Mouse (Mus musculus): ENCODE data around the gene Grm7. TPM values are rescaled to one million over a fixed set of nuclear protein-coding genes. Genes with fewer than 3 reads are reported as not detected.
A peak's percentile ranks its signal among the peaks of the same experiment; 100 is the strongest.

Grm7 gene
- polyA plus RNA-seq, 1 experiment from 2014 or later, result 0.11 TPM

DNA sequence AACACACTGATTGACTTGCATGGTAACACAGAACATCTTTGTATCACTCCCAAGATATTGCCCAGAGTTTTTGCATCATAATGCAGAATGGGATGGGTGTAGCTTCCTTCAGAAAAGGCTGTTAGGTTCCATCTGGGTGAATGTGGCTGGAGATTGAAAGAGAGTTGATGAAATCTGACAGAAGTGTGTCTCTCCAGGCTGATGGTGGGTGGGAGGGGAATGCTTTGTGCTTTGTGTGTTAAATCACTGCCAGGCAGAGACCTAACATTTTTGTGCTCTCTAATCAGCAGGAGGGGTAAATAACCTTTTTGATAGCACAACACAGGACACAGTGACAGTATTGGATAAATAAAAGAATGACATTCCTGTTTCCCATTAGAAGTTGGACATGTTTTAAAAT, 840.7 kb downstream of the Grm7 start:
- no peak overlapping the region for H3K9ac ChIP-seq (ENCODE audit: low read length)
- H3K27me3 ChIP-seq (ENCODE audit: control insufficient read depth, insufficient read depth, low read depth, low read length), result no peaks in the 10 kb centered on the region
- H3K36me3 ChIP-seq (ENCODE audit: control insufficient read depth, insufficient read depth, low read length), result no peaks in the 10 kb centered on the region
- H3K9me3 ChIP-seq (ENCODE audit: control insufficient read depth, low read length), result no peaks in the 10 kb centered on the region
- no peak overlapping the region for H3K4me2 ChIP-seq (ENCODE audit: low read depth, low read length)
- no peak overlapping the region for H3K27ac ChIP-seq (ENCODE audit: low read length)
- H3K4me1 ChIP-seq (replicated peaks; ENCODE audit: control insufficient read depth, insufficient read depth, low read length), result no peaks in the 10 kb centered on the region
- no peak overlapping the region for H3K4me3 ChIP-seq (ENCODE audit: low read length)
- no peak for ATAC-seq (ENCODE audit: low read depth)

DNA sequence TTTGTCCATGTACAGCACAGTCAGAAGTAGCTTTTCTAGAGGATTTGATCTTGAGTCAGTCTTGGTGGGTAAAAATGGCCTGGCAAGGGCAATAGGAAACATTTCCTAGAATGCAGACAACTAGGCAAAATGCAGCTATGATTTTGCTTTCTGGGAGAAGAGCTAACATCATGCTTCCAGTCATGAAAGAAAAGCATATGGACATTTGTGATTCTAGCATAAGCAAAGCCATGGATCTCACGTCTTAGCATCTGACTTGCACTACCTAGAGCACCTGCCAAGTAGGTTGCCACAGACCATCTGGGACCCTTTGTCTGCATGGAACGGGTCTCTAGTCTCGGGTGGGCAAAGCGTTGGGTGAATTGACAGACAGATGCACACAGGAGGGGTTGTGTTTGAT, 842.2 kb downstream of the Grm7 start:
- H3K36me3 ChIP-seq (ENCODE audit: control insufficient read depth, insufficient read depth, low read length), result no peaks in the 10 kb centered on the region
- no peaks in the 10 kb centered on the region for H3K27me3 ChIP-seq (ENCODE audit: control insufficient read depth, insufficient read depth, low read depth, low read length)
- no peaks in the 10 kb centered on the region for H3K4me1 ChIP-seq (replicated peaks; ENCODE audit: control insufficient read depth, insufficient read depth, low read length)
- no peaks in the 10 kb centered on the region for H3K9me3 ChIP-seq (ENCODE audit: control insufficient read depth, low read length)
- no peak overlapping the region for H3K4me3 ChIP-seq (ENCODE audit: low read length)
- H3K9ac ChIP-seq (ENCODE audit: low read length), result no peak overlapping the region
- WGBS, result 82% methylated on average over 4 of the region's 4 CpGs
- H3K4me2 ChIP-seq (ENCODE audit: low read depth, low read length), result no peak overlapping the region
- H3K27ac ChIP-seq (ENCODE audit: low read length), result no peak overlapping the region
- ATAC-seq (ENCODE audit: low read depth), result no peak

GRCm38 (mm10) chr6:111492166-111492565, 846.8 kb downstream of the Grm7 start:
- Histone ChIP-seq H3K4me3 (ENCODE audit: low read length) (no peak overlapping the region), H3K4me2 (ENCODE audit: low read depth, low read length) (no peak overlapping the region), H3K9me3 (ENCODE audit: control insufficient read depth, low read length) (no peaks in the 10 kb centered on the region), H3K27ac (ENCODE audit: low read length) (no peak overlapping the region), H3K4me1 (replicated peaks; ENCODE audit: control insufficient read depth, insufficient read depth, low read length) (no peaks in the 10 kb centered on the region), H3K36me3 (ENCODE audit: control insufficient read depth, insufficient read depth, low read length) (no peaks in the 10 kb centered on the region), H3K9ac (ENCODE audit: low read length) (no peak overlapping the region), H3K27me3 (ENCODE audit: control insufficient read depth, insufficient read depth, low read depth, low read length) (no peaks in the 10 kb centered on the region)
- no peak for ATAC-seq (ENCODE audit: low read depth)

GRCm38 (mm10) chr6:111499542-111499941, 854.2 kb downstream of the Grm7 start:
- Histone ChIP-seq H3K4me1 (replicated peaks; ENCODE audit: control insufficient read depth, insufficient read depth, low read length) (no peaks in the 10 kb centered on the region), H3K4me2 (ENCODE audit: low read depth, low read length) (no peak overlapping the region), H3K27ac (ENCODE audit: low read length) (no peak overlapping the region), H3K27me3 (ENCODE audit: control insufficient read depth, insufficient read depth, low read depth, low read length) (no peaks in the 10 kb centered on the region), H3K4me3 (ENCODE audit: low read length) (no peak overlapping the region), H3K36me3 (ENCODE audit: control insufficient read depth, insufficient read depth, low read length) (no peaks in the 10 kb centered on the region), H3K9ac (ENCODE audit: low read length) (no peak overlapping the region), H3K9me3 (ENCODE audit: control insufficient read depth, low read length) (no peaks in the 10 kb centered on the region)
- WGBS, result 65% methylated on average over 5 of the region's 5 CpGs
- ATAC-seq (ENCODE audit: low read depth), result no peak

DNA sequence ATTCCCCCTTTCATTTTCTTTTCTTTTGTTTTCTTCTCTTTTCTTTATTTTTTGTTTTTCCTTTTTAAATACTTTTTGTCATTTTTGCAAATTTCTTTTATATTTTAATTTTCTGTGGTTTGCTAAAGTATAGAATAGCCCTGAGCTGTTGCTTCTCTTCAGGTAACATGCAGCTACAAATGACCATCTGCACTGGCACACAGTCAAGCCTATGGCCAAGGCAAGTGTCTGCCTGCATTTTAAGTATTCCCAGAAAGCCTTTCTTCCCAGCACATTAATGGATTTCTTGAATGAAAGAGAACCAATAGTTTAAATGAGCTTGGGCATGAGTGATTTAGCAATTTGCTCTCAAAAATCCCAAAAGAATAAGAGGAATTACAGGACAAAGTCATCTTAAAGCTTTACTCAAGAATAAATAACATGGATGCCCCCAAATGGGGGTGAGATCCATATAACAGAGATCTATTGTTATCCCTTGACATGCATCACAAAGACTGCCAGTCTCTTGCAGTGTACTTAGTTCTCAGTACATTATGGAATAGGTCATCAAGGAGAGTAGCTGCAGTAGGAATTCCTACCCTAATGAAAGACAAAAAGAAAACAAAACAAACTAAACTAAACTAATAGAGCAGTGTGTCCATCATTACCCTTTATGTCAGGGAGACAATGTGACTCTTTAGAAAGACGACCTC, 865.5 kb downstream of the Grm7 start:
- Histone ChIP-seq H3K27me3 (ENCODE audit: control insufficient read depth, insufficient read depth, low read depth, low read length) (no peaks in the 10 kb centered on the region), H3K4me1 (replicated peaks; ENCODE audit: control insufficient read depth, insufficient read depth, low read length) (no peaks in the 10 kb centered on the region), H3K27ac (ENCODE audit: low read length) (no peak overlapping the region), H3K36me3 (ENCODE audit: control insufficient read depth, insufficient read depth, low read length) (no peaks in the 10 kb centered on the region), H3K4me3 (ENCODE audit: low read length) (no peak overlapping the region), H3K4me2 (ENCODE audit: low read depth, low read length) (no peak overlapping the region), H3K9me3 (ENCODE audit: control insufficient read depth, low read length) (no peaks in the 10 kb centered on the region), H3K9ac (ENCODE audit: low read length) (no peak overlapping the region)
- 85% methylated on average over 1 of the region's 1 CpGs for WGBS
- no peak for ATAC-seq (ENCODE audit: low read depth)

DNA sequence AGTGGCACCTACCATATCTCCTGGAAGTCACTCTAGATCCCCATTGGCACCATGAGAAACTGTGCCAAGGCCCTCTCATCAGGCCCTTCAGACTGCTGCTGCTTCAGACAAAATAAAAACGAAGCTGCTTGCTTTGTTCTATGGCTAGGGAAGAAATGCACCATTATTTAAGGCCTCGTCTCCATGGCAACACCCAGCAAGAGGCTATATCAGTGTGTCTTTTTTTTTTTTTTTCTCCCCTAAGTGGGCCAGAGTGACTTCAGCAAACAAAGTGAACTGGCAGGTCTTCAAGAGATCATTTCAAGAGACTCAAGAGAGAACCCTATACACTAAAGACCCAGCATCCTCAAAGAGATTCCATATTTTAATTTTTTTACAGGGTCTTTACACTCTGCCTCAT, 867.0 kb downstream of the Grm7 start:
- ATAC-seq (ENCODE audit: low read depth), result peak; percentile 56; the same call in 1 of the 2 replicates
- Histone ChIP-seq H3K9ac (ENCODE audit: low read length) (no peak overlapping the region), H3K36me3 (ENCODE audit: control insufficient read depth, insufficient read depth, low read length) (no peaks in the 10 kb centered on the region), H3K9me3 (ENCODE audit: control insufficient read depth, low read length) (no peaks in the 10 kb centered on the region), H3K27me3 (ENCODE audit: control insufficient read depth, insufficient read depth, low read depth, low read length) (no peaks in the 10 kb centered on the region), H3K4me2 (ENCODE audit: low read depth, low read length) (no peak overlapping the region), H3K4me1 (replicated peaks; ENCODE audit: control insufficient read depth, insufficient read depth, low read length) (no peaks in the 10 kb centered on the region), H3K27ac (ENCODE audit: low read length) (no peak overlapping the region), H3K4me3 (ENCODE audit: low read length) (no peak overlapping the region)
- WGBS, result 44% methylated on average over 2 of the region's 2 CpGs

DNA sequence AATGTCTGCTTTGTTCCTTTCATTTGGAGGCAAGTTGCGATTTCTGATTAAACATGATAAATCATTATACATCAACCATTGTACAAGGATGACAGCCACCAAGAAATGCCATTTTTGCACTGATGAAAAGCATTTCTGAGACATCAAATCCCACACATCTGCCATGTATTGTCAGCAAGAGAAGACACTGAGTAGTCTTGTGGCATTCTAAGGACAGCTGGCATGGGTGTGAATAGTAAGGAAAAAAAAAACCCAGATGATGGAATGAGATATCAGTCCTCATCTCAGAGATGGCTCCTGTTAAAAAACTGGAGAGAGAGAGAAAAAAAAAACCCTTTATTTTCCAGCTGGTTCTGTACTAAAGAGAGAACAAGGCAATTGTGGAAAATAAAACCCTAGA, 875.8 kb downstream of the Grm7 start:
- 80% methylated on average over 1 of the region's 1 CpGs for WGBS
- Histone ChIP-seq H3K4me1 (replicated peaks; ENCODE audit: control insufficient read depth, insufficient read depth, low read length) (no peaks in the 10 kb centered on the region), H3K4me2 (ENCODE audit: low read depth, low read length) (no peak overlapping the region), H3K36me3 (ENCODE audit: control insufficient read depth, insufficient read depth, low read length) (no peaks in the 10 kb centered on the region), H3K27ac (ENCODE audit: low read length) (no peak overlapping the region), H3K4me3 (ENCODE audit: low read length) (no peak overlapping the region), H3K9me3 (ENCODE audit: control insufficient read depth, low read length) (no peaks in the 10 kb centered on the region), H3K27me3 (ENCODE audit: control insufficient read depth, insufficient read depth, low read depth, low read length) (no peaks in the 10 kb centered on the region), H3K9ac (ENCODE audit: low read length) (no peak overlapping the region)
- no peak for ATAC-seq (ENCODE audit: low read depth)

DNA sequence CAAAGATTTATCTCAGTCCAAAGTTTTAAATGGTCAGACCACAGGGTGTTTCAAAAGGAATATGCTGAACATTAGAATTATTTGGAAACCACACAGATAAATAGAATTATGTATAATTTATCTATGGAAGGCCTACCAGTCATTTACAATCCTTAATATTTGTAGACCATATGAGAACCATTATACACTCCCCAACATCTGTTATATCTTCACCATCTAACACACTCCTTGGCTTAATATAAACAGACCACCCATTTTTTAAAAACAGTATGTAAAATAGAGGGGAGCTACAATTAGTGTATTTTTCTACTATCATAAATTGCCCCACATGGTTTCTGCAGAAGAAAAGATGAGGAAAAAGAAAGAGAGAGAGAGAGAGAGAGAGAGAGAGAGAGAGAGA, 876.7 kb downstream of the Grm7 start:
- H3K4me2 ChIP-seq (ENCODE audit: low read depth, low read length), result no peak overlapping the region
- H3K9ac ChIP-seq (ENCODE audit: low read length), result no peak overlapping the region
- H3K4me1 ChIP-seq (replicated peaks; ENCODE audit: control insufficient read depth, insufficient read depth, low read length), result no peaks in the 10 kb centered on the region
- H3K4me3 ChIP-seq (ENCODE audit: low read length), result no peak overlapping the region
- no peaks in the 10 kb centered on the region for H3K9me3 ChIP-seq (ENCODE audit: control insufficient read depth, low read length)
- ATAC-seq (ENCODE audit: low read depth), result peak; percentile 74
- H3K27me3 ChIP-seq (ENCODE audit: control insufficient read depth, insufficient read depth, low read depth, low read length), result no peaks in the 10 kb centered on the region
- no peaks in the 10 kb centered on the region for H3K36me3 ChIP-seq (ENCODE audit: control insufficient read depth, insufficient read depth, low read length)
- H3K27ac ChIP-seq (ENCODE audit: low read length), result no peak overlapping the region

GRCm38 (mm10) chr6:111529985-111530384, 884.6 kb downstream of the Grm7 start:
- WGBS, result 64% methylated on average over 2 of the region's 2 CpGs
- ATAC-seq (ENCODE audit: low read depth), result no peak
- H3K4me1 ChIP-seq (replicated peaks; ENCODE audit: control insufficient read depth, insufficient read depth, low read length), result no peaks in the 10 kb centered on the region
- no peaks in the 10 kb centered on the region for H3K9me3 ChIP-seq (ENCODE audit: control insufficient read depth, low read length)
- no peak overlapping the region for H3K4me2 ChIP-seq (ENCODE audit: low read depth, low read length)
- H3K27ac ChIP-seq (ENCODE audit: low read length), result no peak overlapping the region
- H3K27me3 ChIP-seq (ENCODE audit: control insufficient read depth, insufficient read depth, low read depth, low read length), result no peaks in the 10 kb centered on the region
- no peak overlapping the region for H3K4me3 ChIP-seq (ENCODE audit: low read length)
- no peaks in the 10 kb centered on the region for H3K36me3 ChIP-seq (ENCODE audit: control insufficient read depth, insufficient read depth, low read length)
- H3K9ac ChIP-seq (ENCODE audit: low read length), result no peak overlapping the region

DNA sequence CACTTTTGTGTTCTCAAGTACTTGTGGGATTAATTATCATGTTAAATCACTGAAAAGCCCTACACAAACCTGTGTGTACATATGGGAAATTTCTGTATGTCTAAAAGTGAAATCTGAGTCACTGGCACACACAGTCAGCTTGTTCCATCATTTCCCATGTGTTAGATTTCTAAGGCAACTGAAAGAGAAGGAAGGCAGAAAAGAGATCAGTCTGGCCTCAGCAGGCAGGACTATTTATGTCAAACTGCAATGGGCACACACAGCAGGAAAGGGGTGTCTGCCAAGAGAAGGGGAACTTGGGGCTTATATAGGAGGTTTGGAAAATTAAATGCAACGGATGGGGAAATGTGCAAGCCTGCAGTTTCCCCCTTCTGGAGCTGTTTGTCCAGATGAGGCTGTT, 913.2 kb downstream of the Grm7 start:
- WGBS, result 72% methylated on average over 1 of the region's 1 CpGs
- Histone ChIP-seq H3K4me3 (ENCODE audit: low read length) (no peak overlapping the region), H3K27ac (ENCODE audit: low read length) (no peak overlapping the region), H3K36me3 (ENCODE audit: control insufficient read depth, insufficient read depth, low read length) (no peaks in the 10 kb centered on the region), H3K27me3 (ENCODE audit: control insufficient read depth, insufficient read depth, low read depth, low read length) (no peaks in the 10 kb centered on the region), H3K9me3 (ENCODE audit: control insufficient read depth, low read length) (no peaks in the 10 kb centered on the region), H3K9ac (ENCODE audit: low read length) (no peak overlapping the region), H3K4me2 (ENCODE audit: low read depth, low read length) (no peak overlapping the region), H3K4me1 (replicated peaks; ENCODE audit: control insufficient read depth, insufficient read depth, low read length) (no peaks in the 10 kb centered on the region)
- no peak for ATAC-seq (ENCODE audit: low read depth)
